Mouse (Mus musculus) neural tube, embryonic 12.5 days (tissue): ENCODE data around the gene Tufm. TPM values are rescaled to one million over a fixed set of nuclear protein-coding genes. Genes with fewer than 3 reads are reported as not detected.

Experiments used
- polyA plus RNA-seq: library from polyadenylated mRNA; unstranded; fragments of >200 nt; fragmentation: Nextera tagmentation; extraction: Ambion mirVana; gene quantifications from 2 replicates; pipeline ENCODE4 v1.2.1, GENCODE M21; 2016

Gene Tufm
- polyA plus RNA-seq, 1 experiment from 2014 or later = 121 TPM

Other genes with a start within 250 kb of the Tufm start
- 322 and 342 TPM in 2 replicates for gene Sbk1, start 214.7 kb upstream of the Tufm start, polyA plus RNA-seq
- 1.2 and 1.7 TPM in 2 replicates for gene Lat, start 117.8 kb upstream of the Tufm start, polyA plus RNA-seq
- 70.2 and 72.6 TPM in 2 replicates for gene Spns1, start 109.9 kb upstream of the Tufm start, polyA plus RNA-seq
- 3.2 and 4.2 TPM in 2 replicates for gene Nfatc2ip, start 90.6 kb upstream of the Tufm start, polyA plus RNA-seq
- not detected in 2 replicates for gene Cd19, start 72.5 kb upstream of the Tufm start, polyA plus RNA-seq
- 26.8 TPM in 2 replicates for gene Rabep2, start 58.6 kb upstream of the Tufm start, polyA plus RNA-seq
- 10.2 and 16.5 TPM in 2 replicates for gene Atp2a1, start 24.3 kb upstream of the Tufm start, polyA plus RNA-seq
- gene Sh2b1, start 11.9 kb upstream of the Tufm start, polyA plus RNA-seq = 60.5 and 62.9 TPM in 2 replicates
- 74.7 and 81.0 TPM in 2 replicates for gene Atxn2l, start 16.1 kb downstream of the Tufm start, polyA plus RNA-seq
- gene Eif3c, start 79.0 kb downstream of the Tufm start, polyA plus RNA-seq = 207 and 208 TPM in 2 replicates
- 0.27 and 0.40 TPM in 2 replicates for gene Apobr, start 97.6 kb downstream of the Tufm start, polyA plus RNA-seq
- gene Cln3, start 98.5 kb downstream of the Tufm start, polyA plus RNA-seq = 26.1 and 28.2 TPM in 2 replicates
- gene Il27, start 107.6 kb downstream of the Tufm start, polyA plus RNA-seq = not detected in 2 replicates
- gene Nupr1, start 143.5 kb downstream of the Tufm start, polyA plus RNA-seq = 2.9 and 4.5 TPM in 2 replicates
- 40.0 and 53.2 TPM in 2 replicates for gene Sgf29, start 161.9 kb downstream of the Tufm start, polyA plus RNA-seq
- 0.54 and 0.79 TPM in 2 replicates for gene Sult1a1, start 189.1 kb downstream of the Tufm start, polyA plus RNA-seq
- gene Bola2, start 208.0 kb downstream of the Tufm start, polyA plus RNA-seq = 160 and 164 TPM in 2 replicates
- gene Slx1b, start 208.4 kb downstream of the Tufm start, polyA plus RNA-seq = 17.9 and 19.0 TPM in 2 replicates
- 70.5 and 71.5 TPM in 2 replicates for gene Coro1a, start 220.4 kb downstream of the Tufm start, polyA plus RNA-seq